Mouse (Mus musculus): ENCODE measurements at regions not wholly inside any gene's neighbourhood (a gene's known extent, or its start where the extent isn't known, plus 50 kb on each side); places are given as distances from the start of the nearest gene placed in this dataset.
A peak's percentile ranks its signal among the peaks of the same experiment; 100 is the strongest.

DNA sequence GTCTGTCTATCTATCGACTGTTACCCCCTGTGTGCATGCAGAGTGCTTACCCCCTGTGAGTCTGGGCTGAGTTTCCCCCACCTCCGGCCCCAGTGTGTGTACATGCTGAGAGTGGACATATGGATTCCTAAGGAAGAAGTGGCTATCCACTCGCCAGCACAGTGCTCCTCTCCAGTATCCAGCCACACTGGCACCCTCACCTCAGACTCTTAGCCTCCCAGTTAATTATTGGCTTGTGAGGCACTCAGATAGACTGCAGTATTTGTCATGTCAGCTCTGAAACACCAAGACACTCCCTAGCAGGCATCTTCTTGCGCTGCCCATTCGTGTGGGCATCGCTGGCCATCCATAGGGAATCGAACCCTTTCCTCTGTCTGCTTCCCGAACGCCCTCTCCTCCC lies 189.0 kb upstream of the Runx1 start:
- DNase-seq (ENCODE audit: low spot score in 2 of 2) = no peak

GRCm38 (mm10) chr16:93013881-93014280 lies 187.9 kb upstream of the Runx1 start:
- DNase-seq (ENCODE audit: low spot score in 2 of 2) = no peak

DNA sequence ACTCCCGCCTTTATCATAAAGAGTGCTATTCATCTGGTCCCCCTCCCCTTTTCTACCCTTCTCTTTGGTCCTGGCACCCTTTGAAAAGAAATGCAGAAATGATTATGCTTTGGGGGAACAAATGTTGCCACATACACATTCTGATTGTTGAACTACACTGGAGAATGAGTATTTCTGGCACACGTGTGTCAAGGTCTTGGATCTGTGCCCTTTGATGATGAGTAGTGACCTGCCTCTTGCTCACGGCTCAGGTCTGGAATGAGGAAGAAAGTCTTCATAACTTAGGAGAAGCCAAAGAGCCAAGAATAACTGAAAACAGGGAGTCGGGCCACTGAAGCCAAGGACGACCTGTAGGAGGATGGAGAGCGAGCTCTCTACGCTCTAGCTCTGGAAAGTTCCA lies 187.3 kb upstream of the Runx1 start:
- no peak for DNase-seq (ENCODE audit: low spot score in 2 of 2)

DNA sequence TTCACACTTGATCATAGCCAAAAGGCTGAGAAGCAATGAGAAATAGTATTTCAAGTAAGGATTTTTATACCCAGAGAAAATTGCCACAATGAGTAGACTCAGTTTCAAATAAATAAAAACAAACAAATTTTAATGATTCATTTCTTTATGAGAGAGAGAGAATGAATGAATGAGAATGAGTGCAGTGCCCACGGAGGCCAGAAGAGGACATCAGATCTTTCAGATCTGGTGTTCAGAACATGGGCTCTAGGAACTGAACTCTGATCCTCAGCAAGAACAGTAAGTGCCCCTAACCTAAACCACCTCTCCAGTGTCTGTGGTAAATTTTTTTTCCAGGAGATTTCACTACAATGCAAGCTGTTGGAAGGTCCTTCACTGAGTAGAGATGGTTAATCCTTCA lies 185.5 kb upstream of the Runx1 start:
- no peak for DNase-seq (ENCODE audit: low spot score in 2 of 2)

- peak in 1 of 2 experiments; percentile 31 for DNase-seq (ENCODE audit: low spot score in 2 of 2)
These were observed 180.5 kb upstream of the Runx1 start for GRCm38 (mm10) chr16:93006321-93006984.

DNA sequence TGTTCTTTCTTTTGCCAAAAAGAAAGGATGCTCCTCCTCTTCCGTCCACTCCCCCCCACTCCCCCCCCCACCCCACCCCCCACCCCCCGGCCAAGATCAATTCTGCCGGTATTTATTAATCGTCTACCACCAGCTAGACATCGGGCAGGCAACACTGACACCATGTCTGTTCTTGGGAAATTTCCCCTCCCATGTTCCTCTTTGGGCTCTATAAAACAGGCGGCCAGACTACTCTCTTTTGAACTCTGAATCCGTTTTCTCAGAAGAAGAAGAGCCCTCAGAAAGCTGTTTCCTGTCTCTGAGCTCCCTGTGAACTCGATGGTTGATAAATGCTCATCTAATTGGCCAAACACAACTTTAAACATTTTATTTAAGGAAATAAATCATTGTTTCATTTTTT lies 179.5 kb upstream of the Runx1 start:
- no peak for DNase-seq (ENCODE audit: low spot score in 2 of 2)

GRCm38 (mm10) chr16:93003830-93004229 lies 177.9 kb upstream of the Runx1 start:
- DNase-seq (ENCODE audit: low spot score in 2 of 2) = no peak

DNA sequence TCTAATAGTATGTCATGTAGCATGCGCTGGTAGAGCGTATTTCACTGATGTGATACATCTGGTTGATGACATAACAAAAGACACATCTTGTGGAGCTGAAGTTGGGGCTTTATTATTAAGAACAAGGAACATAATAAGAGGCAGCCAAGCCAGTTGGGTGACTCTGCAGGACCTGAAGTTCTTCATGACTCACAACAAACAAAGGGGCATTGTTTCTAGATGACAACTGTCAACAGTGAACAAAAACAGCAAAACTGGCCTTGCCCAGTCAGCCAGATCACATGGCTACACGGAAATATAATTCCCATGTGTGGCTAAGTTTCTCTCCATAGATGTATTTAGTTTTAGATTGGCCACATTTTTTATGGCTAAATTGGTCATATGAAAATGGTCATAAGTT lies 172.7 kb upstream of the Runx1 start:
- DNase-seq (ENCODE audit: low spot score in 2 of 2) = peak in 1 of 2 experiments; percentile 26

GRCm38 (mm10) chr16:92997636-92998035 lies 171.7 kb upstream of the Runx1 start:
- DNase-seq (ENCODE audit: low spot score in 2 of 2) = no peak

GRCm38 (mm10) chr16:92995993-92996350 lies 170.0 kb upstream of the Runx1 start:
- no peak for DNase-seq (ENCODE audit: low spot score in 2 of 2)

GRCm38 (mm10) chr16:92995132-92995992 lies 169.4 kb upstream of the Runx1 start:
- no peak for DNase-seq (ENCODE audit: low spot score in 2 of 2)

DNA sequence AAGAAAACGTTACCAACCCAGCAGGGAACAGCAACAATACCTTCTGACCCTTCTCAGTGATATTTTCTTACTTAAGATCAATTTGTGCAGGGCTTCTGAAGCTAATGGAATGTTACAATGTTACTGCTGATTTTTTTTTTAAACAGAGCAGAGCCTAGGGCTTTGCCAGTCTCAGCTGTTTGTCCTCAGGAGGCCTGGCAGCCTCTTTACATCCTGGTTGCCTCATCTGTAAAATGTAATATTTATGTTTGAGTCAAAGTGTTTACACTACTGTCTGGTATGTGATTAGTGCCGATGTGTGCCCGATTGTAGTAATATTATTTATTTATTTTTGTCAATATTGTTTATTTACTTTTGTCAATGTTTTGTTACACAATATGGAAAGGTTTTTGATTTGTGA lies 166.9 kb upstream of the Runx1 start:
- DNase-seq (ENCODE audit: low spot score in 2 of 2) = no peak

- DNase-seq (ENCODE audit: low spot score in 2 of 2) = no peak
These were observed 165.5 kb upstream of the Runx1 start for GRCm38 (mm10) chr16:92991405-92991804.

- no peak for DNase-seq (ENCODE audit: low spot score in 2 of 2)
These were observed 162.5 kb upstream of the Runx1 start for GRCm38 (mm10) chr16:92988416-92988815.

DNA sequence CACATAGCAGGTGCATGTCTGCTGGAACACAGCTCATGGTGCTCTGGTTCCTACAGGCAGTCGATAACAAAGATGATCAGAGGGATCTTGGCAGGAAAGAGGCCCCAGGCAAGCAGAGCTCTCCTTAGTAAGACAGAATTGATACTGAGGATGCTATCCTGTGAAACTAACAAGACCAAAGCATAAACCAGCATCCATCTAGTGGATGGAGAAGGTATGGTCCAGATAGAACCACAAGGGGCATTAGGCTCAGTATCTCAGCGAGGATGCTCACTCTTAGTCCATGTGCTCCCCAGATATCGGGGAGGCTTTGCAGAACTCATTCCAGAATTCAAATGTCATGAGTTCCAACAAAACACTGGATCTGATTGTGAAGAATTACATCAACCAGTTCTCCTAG lies 162.1 kb upstream of the Runx1 start:
- no peak for DNase-seq (ENCODE audit: low spot score in 2 of 2)

- DNase-seq (ENCODE audit: low spot score in 2 of 2) = no peak
These were observed 159.8 kb upstream of the Runx1 start for GRCm38 (mm10) chr16:92985768-92986167.

GRCm38 (mm10) chr16:92982934-92983333 lies 157.0 kb upstream of the Runx1 start:
- DNase-seq (ENCODE audit: low spot score in 2 of 2) = no peak

DNA sequence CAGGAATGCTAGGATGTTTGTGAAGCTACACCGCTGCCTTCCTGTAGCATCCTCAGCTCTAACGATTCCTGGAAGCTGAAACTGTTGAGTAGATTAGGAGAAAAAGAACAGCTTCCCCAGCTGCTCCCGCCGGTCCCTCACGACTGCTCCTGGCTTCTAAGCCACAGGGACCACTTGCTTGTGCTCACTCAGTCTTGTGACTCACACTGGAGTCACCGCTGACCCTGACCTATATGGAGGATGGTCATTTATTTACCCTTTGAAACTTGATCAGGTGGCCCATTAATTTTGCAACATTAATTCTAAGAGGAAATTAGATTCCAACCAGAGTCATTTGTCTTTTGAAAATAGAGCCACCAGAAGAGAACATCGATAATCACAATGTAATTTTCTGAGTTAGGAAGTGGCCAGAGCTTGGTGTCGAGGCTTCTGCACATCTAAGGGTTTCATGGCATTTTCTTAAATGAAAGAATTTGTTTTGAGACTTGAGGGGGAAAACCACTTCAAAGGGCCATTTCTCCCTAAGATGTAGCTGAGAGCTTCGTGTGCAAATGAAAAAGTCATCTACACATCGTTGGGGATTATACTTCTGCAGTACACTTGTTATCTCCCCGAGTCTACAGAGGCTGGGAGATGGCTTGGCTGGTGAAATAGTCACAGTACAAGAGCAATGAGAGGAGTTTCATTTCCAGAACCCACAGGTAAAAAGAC lies 153.8 kb upstream of the Runx1 start:
- DNase-seq (ENCODE audit: low spot score in 2 of 2) = no peak

GRCm38 (mm10) chr16:92976097-92976496 lies 150.1 kb upstream of the Runx1 start:
- DNase-seq (ENCODE audit: low spot score in 2 of 2) = no peak

- no peak for DNase-seq (ENCODE audit: low spot score in 2 of 2)
These were observed 149.1 kb upstream of the Runx1 start for GRCm38 (mm10) chr16:92975090-92975489.

- no peak for DNase-seq (ENCODE audit: low spot score in 2 of 2)
These were observed 146.7 kb upstream of the Runx1 start for GRCm38 (mm10) chr16:92972681-92973080.

DNA sequence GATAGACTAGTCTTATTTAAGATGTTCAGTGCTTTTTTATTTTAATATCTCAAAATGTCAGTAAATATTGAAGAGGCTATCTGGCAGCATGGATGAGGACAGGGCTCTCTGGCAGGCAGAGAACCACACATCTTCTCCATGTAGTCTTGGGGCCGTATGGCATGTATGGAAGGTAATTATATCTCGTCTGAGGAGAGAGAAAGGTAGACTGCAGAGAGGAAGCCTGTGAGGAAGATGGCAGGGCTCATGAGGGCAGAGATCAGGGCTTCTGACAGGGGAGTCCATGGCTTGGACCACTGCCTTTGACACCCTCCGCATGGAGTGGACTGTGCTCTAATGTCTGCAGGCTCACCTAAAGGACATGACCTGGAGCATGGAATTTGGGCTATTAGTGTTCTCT lies 146.0 kb upstream of the Runx1 start:
- DNase-seq (ENCODE audit: low spot score in 2 of 2) = no peak

GRCm38 (mm10) chr16:92970587-92970986 lies 144.6 kb upstream of the Runx1 start:
- no peak for DNase-seq (ENCODE audit: low spot score in 2 of 2)

Measured in urinary bladder, adult 18-20 months (tissue).